Mouse (Mus musculus) monocyte, adult 2 months (primary cell): ENCODE results near the gene Hspb8.

Experiments
- DNase-seq, 2 experiments: peaks; one replicate each; pipeline ENCODE4 v3.0.0; 2022; ENCODE audit warnings: low spot score in 2 of 2, low read depth in 1 of 2

Hspb8 gene

DNA sequence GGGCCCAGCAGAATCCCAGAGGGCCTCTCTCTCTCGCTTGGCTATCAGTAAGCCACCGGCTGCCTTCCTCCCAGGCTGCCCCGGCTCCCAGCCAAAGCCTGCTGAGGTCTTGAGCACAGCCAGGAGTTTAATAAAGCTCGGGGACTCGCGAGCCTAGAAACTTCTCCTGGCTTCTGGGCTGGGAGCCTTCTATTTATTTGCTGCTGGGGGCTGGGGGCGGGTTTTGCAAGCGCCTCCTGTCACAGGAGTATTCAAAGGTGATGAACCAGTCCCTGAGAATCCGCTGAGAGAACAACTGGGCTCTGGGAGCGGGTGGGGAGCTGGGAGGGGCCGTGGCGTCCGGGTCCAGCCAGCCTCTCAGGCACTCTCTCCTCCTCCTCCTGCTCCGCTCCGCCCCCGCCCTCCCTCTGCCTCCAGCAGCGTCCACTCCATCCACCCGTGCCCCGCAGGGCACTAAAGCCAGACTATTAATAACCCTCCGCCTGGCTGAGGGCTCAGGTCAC is at the start of gene Hspb8:
Gene Hspb8, minus strand, starts transcription at position 166 of the 503 bp plus-strand sequence.
- DNase-seq: no peak

DNA sequence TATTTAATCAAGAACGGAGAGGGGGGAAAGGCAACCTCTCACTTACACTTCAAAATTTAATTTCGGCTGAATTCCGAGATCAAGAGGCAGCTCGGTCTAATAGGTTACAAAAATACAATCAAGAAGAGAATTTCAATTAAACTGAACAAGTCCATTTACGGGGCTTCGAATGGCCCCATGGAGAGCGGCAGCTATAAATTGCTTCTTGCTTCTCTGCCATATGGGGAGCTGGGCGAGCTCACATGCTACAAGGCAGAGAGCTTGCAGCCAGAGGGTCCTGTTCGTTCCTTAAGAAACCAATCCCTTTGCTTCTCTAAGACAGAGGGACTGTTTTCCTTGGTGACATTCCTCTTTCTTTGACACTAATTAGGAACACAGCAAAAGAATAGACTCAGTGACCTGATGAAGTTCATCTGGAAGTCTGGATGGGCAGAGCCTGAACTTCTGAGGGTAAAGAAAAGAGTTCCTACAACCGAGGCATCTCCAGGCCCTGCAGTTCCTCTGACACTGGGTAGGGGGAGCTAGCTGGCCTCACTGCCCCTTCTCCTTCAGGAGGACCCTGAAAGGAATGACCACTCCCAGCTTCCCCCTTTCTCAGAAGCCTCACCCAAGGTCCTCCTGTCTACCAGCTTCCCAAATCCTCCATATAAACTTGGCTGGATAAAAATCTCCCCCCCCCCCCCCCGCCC is 38.8 kb upstream of the Hspb8 start:
- no peak for DNase-seq

DNA sequence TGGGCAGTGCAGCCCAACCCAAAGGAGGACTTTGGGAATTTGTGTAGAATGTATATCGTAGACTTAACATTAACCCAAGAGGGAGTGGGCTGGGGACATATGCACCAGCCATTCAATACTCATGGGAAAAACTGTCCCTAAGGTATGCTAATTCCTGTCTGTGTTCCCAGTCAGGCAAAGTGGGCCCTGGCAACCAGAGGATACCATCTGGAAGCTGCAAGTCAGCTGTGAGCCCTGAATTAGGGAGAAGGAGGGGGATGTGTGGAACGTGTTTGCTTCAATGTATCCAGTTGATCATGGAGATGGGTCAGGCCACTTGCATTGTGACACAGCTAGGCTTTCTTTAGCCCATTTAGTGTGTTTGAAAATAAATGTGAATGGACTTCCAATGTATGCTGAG is 37.3 kb upstream of the Hspb8 start:
- no peak for DNase-seq

DNA sequence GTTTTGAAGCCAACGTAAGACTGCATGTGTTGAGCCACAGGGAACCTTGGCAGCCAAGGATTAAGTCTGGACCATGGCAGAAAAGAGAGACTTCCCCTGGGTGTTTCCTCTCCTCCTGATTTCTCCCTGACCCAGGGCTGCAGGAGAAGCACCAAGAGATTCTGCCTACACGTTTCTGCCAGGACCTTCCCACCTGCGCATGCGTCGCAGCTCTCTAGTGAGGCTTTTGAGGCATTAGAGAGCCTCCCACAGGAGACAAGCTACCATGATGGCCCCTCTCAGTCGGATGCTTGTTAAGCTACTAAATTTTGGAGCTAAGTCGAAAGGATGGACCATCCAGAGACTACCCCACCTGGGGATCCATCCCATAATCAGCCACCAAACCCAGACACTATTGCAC is 35.1 kb upstream of the Hspb8 start:
- no peak for DNase-seq

DNA sequence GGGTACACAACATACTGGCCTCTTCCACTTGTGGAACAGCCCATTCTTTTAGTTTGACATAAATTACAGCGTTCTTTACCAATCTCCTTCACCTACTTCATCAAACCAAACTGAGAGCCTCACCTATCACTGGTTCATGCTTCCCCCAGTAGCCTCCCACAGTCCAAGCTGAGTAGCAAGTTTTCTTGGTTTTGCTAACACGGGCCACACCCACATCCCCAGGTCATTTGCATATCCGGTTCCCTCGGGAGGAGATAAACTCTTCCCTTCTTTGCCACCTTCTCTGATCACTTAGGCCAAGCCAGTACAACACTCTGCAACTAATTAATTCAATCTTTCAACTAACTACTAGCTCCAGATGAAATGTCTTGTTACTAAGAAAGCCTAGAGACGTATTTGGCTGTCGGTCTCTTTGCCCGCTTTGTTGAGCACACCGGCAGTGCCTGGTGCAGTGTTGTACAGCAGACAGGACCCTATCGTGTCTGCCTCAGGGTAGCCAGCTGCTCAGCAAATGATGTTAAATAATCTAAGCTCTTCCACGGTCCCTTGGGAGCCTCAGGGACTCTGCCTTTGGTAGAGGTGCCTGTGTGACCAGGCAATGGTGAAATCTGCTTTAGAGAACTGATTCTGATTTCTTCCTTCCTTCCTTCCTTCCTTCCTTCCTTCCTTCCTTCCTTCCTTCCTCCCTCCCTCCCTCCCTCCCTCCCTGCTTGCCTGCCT is 34.3 kb upstream of the Hspb8 start:
- no peak for DNase-seq

DNA sequence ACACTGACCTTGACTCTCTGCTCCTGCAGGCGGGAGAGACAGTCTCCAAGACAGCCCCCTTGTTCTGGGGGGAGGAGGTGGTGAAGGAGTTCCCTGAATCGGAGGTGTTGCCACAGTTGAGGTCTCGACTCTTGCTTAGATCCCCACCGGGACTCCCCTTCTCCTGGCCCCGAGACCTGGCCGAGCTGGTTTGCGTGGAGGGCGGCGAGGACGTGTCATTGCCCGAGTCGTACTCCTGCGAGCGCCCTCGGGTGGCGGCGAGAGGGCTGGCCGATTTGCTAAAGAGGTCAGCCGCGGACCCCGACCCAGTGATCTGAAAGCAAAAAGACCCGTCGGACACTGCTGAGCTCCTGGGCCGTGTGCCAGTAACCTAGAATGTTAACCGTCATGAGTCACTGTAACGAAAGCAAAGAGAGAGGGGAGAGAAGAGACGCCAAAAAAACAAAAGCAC is 30.8 kb upstream of the Hspb8 start:
- no peak for DNase-seq

DNA sequence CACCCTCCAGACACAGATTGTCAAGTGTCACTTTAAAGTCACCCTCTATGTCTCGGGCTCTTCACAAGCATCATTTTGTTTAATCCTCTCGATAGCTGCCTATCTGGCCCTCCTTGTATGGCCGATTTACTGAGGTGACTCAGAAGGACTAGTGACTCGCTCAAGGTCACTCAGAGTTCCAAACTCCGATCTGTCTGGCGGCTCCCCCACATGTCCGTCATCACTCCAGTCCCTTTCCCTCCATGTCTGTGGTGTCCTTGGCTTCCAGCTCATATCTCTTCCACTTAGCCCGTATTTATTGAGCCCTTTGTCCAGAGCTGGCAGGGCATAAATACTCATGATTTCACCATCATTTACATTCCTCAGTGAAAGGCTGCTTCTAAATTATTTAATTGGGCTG is 28.2 kb upstream of the Hspb8 start:
- DNase-seq: no peak

DNA sequence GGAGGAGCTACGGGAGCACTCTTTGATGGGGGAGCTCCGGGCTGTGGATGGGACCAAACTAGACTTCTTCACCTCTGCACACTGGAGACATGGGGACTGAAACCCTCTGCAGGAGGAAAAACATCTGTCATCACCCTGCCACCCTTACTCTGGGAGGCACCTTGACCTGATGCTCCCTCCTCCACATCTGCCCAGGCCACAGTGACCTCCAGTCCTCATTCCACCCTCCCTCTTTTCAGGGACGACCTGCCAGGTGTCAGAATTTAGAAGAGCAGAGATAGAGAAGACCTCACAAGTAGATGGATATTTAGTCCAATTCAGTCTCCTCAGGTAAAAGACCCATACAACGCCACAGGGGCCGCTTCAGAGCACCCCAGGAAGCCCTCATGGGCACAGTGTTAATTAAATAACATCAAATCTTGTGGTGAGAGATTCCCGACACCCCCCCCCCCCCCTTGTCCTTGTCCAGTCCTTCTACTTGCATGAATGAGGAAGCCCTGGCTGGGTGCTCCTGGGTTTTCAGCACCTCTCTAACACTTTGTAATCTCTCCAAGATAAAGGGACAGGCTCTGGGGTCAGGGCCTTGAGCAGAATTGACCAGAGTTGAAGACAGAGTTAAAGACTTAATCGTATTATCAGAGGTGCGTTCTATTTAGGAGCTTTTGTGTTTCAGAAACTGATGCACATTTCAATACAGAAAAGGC is 27.0 kb upstream of the Hspb8 start:
- no peak for DNase-seq

DNA sequence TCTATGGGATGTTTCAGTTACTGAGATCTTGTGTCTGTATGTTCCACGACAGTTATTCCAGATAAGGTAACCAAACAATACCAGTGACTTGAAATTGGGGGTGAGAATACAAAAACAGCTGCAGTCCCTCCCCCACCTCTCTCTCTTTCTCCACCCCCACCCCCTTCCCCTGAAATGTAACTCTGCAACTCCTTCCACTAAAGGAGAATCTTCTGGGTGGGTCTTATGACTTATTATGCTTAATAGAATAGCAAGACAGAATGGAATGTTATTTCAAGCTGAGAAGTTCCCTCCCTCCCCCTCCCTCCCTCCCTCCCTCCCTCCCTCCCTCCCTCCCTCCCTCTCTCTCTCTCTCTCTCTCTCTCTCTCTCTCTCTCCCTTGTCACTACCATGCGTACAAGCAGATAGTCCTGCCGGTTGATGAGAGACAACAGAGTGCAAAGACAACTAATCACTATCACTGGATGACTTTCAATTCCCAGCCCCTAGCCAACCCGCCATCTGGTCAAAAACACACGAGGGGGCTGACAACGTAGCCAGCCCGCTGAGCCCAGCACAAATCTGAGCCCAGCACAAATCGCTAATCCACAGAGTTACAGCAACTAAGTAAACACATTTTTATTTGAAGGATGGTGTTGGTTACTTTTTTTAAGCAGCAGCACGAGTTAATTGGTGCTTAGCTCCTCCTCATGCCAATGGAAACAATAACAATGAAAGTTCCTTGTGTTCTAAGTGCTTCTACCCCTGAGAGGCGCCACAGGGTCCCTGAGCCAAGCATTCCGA is 25.9 kb upstream of the Hspb8 start:
- no peak for DNase-seq

DNA sequence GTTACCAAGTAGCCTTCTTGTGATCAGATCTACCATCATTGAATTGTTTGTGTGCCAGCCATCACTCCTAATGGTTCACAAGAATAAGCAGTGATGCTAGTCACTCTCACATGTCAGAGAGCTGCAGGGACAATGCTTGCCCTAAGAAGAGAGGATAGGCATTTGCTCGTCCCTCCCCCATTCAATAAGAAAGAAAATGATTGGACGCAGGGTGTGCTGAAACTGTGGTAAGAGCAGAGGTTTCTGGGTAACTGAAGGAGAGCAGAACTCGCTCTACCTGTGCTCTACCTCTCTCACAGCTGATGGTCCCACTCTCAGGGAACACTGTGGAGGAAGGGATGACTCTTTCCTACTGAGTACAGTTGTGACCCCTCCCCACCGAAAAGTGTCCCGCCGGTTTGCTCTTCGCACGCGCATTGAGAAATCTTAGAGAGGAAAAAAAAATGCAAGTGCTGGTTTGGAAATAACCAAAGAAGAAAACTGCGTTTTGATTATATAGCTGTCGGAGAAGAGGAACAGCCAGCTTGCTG is 25.2 kb upstream of the Hspb8 start:
- DNase-seq: no peak

DNA sequence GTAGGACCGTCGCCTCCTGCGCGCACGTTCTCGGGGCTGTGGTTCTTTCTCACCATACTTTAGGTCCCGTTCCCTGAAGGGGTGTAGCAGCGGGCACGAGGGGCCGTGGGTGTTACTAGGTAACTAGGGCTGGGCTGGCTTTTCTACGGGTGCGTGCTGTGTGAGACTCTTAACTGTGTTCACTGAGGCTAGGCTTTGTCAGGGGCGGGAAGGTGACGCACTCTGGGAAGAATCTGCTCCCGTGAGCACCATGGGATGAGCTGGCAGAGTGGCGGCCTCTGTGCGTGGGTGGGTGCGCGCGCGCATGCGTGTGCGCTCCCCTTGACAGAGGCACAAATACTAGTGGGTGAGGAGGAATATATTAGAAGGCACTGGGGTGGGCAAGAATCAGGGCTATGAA is 23.9 kb upstream of the Hspb8 start:
- DNase-seq: no peak

DNA sequence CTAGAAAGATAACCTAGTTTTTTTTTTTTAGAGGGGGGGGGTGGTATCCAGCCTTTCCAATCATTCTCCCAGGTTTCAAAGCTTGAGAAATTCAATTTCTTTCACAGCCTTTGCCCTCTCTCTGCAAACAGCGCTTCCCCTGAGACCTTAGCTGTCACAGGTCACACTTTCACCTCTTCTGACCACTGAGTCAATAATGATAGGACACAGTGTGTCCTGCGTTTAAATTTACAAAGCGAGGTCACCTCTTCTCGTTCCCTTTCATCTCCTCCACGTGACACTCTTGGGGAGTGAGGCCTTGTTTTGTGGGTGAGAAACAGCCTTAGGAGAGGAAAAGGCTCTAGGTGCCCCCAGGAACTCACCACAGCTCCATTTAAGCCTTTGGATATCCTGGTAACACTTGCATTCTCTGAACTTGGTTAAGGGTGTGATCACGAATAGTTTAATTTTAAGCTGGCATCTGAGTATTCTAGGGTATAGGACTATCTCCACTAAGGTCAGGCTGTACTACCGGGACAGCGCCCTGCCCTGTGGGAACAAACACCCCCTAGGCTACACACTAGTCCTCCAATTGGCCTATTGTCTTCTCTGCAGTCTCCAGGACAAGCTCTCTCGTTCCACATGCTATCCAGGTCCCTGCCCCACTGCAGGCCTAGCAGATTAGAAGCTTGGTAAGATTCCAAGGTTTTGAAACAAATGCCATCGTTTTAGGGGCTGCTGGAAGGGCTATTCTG is 23.1 kb upstream of the Hspb8 start:
- no peak for DNase-seq

DNA sequence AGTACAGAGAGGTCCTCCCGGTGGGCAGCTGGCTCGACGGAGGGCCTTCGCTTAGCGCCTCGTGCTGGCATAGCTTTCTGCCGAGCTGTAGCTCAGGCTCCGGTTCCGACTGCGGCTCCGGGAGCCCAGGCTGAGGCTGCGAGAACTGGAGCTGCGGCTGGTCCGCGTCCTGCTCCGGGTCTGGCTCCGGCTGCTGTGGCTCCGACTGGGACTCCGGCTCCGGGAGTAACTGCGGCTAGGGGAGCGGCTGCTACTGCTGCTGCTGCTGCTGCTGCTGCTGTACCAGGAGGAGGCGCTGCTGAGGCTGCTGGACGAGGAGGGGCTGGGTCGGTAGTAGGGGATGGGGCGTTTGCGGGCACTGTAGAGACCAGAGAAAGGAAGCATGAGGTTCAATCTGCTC is 21.9 kb upstream of the Hspb8 start:
- DNase-seq: no peak

DNA sequence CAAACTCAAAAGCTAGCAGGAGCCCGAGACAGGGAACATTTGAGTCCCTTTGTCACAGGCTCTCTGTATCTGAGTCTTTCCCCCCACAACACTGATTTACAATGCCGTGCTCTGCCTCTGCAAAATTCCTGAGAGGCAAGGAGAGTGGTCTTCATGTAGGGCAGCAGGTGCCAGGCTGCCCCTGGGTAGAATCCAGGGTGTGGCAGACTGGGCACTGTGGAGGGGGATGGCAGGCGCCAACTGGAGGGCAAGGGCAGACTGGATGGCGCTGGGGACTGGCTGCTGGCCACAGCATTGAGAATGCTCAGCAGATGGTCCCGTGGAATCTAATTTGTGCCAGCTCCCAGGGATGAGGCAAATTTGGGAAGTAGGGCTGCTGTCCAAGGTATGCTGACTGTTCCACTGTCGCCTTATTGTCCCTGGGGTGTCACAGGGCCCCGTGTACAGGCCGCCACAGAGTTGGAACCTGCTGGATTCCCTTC is 20.8 kb upstream of the Hspb8 start:
- DNase-seq: no peak

DNA sequence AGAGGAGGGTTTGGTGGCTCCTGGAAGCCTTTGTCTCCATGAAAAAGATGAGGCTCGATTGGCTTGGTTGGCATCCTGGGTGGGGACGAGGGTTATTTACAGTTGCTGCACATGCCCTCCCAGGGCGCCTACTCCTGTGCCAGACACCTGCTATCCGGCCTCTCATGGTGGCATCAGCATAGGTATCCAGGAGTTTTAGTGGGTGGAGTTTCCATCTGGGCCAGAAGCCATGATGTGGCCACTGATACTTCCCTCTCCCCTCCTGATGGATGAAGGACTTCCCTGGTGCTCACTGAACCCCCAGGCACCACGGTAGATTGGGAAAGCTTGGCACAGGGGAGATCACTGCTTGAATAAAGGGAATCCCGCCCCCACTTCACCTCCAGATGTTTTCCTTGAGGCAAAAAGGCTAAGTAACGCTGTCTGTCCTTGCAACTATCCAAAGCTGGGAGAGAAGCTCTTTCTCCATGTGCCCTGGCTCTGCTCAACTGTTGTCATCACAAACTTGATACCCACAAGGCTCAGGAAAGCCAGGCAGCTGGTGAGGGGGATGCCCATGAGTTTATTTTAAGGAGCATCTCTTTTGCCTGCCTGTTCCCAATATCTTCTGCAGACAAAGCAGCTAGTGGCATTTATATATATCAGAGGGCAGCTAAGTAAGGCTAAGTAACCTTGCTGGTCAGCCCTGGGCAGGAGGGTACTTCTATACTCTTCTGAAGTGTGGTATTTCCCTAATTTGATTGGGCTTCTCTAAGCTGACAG is 20.2 kb upstream of the Hspb8 start:
- DNase-seq: no peak

DNA sequence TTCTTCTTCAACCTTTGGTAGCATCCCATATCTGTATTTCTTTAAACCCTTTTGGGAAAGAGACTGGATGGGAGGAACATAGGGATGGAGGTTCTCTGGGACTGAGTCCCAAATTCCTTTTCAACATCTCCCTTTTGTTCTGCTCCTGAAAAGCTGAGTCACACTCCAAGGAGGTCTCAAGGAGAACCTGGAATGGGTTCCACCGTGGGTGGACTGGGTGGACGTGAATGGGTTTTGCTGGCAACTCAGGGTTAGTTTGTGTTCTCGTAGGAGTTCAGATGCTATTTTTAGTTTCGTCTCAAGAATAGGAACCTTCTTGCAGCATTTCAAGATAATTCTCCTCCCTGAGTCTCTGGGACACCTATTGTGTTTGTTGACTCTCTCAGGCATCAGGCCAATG is 17.6 kb upstream of the Hspb8 start:
- DNase-seq: no peak

DNA sequence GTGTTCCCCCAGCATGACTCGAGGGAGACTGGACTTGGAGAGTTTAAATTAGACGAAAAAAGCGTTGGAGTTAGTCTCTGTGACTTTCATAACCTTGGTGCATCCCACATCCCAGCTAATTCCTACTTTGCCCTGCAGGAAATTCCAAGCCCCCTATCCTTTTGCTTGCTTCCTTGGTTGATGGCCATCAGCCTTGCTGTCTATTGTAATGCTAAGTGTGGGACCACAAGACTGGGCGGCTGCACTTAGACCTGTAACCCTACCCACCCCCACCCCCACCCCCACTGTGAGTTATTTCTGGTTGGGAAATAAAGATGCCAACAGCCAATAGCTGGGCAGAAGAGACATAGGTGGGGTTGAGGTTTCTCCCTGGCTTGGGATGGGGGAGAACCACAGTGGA is 15.7 kb upstream of the Hspb8 start:
- no peak for DNase-seq

DNA sequence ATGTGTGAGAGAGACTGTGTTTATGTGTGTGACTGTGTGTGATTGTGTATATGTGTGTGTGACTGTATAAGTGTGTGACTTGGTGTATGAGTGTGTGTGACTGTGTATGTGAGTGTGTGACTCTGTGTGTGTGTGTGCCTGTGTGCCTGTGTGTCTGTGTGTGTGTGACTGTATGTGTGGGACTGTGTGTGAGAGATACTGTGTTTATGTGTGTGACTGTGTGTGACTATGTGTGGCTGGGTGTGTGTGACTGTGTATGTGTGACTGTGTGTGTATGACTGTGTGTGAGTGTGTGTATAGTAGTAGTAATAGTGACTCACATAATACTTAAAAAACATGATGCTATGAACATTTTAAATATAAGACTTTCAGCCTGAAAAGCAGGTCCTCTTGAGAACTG is 13.5 kb upstream of the Hspb8 start:
- DNase-seq: no peak
